Mouse (Mus musculus) intestine, embryonic 14.5 days (tissue): ENCODE measurements around the gene Etd. TPM values are rescaled to one million over a fixed set of nuclear protein-coding genes. Genes with fewer than 3 reads are reported as not detected.
"Not testable (repeated sequence)": the region's sequence is repeated elsewhere in the genome, so short reads cannot be mapped to it uniquely, and the experiment has no call there.

Source experiments
- ATAC-seq: fragments of 200-750 bp; cut with Nextera tagmentation; replicated peaks from 2 replicates; pipeline ENCODE4 v1.8.0; 2017; ENCODE audit warnings: low read depth, moderate number of reproducible peaks, moderate TSS enrichment, moderate library complexity; ENCODE audit not compliant: low FRiP score, low TSS enrichment
- DNase-seq: peaks from one replicate; pipeline ENCODE4 v3.0.0-alpha.2; 2018; ENCODE audit warnings: low spot score
- H3K27ac ChIP-seq: fragments of 300-500 bp; sonication (generic); 2 replicates; pipeline ENCODE4 v1.5.1; 2014; ENCODE audit warnings: low read depth, mild to moderate bottlenecking, control low read depth
- H3K27me3 ChIP-seq: fragments of 300-500 bp; sonication (generic); replicated peaks from 2 replicates; pipeline ENCODE4 v1.6.1; 2014; ENCODE audit warnings: low read length, control low read depth; ENCODE audit not compliant: control insufficient read depth, insufficient read depth
- H3K36me3 ChIP-seq: fragments of 300-500 bp; sonication (generic); 2 replicates; pipeline ENCODE4 v1.6.1; 2014; ENCODE audit warnings: low read length, control low read depth; ENCODE audit not compliant: control insufficient read depth, insufficient read depth
- H3K4me1 ChIP-seq: fragments of 300-500 bp; sonication (generic); replicated peaks from 2 replicates; pipeline ENCODE4 v1.6.1; 2014; ENCODE audit warnings: low read length, control low read depth, mixed read lengths; ENCODE audit not compliant: control insufficient read depth, insufficient read depth
- H3K4me2 ChIP-seq: fragments of 300-500 bp; sonication (generic); 2 replicates; pipeline ENCODE4 v1.6.1; 2014; ENCODE audit warnings: low read length
- H3K4me3 ChIP-seq: fragments of 300-500 bp; sonication (generic); 2 replicates; pipeline ENCODE4 v1.5.1; 2014; ENCODE audit warnings: low read depth, low read length, control low read depth, mixed read lengths
- H3K9ac ChIP-seq: fragments of 300-500 bp; sonication (generic); 2 replicates; pipeline ENCODE4 v1.6.1; 2014; ENCODE audit warnings: mild to moderate bottlenecking, low read length
- H3K9me3 ChIP-seq: fragments of 300-500 bp; sonication (generic); 2 replicates; pipeline ENCODE4 v1.6.1; 2016; ENCODE audit warnings: low read length, control low read depth; ENCODE audit not compliant: control insufficient read depth
- WGBS: fragments of 180-500 bp; shearing (Covaris S2); extraction: QIAGEN DNeasy Blood & Tissue Kit; methylation state at CpG from one replicate; pipeline ENCODE4 v1.1.7; 2014; 5-methylcytosine and 5-hydroxymethylcytosine counted together
- polyA plus RNA-seq: library from polyadenylated mRNA; unstranded; fragments of >200 nt; fragmentation: Nextera tagmentation; extraction: Ambion mirVana; gene quantifications from 2 replicates; pipeline ENCODE4 v1.2.1, GENCODE M21; 2014

The Etd gene
- not detected in 2 replicates for polyA plus RNA-seq

GRCm38 (mm10) chrX:53434618-53435017 lies at the start of gene Etd:
TSS of gene Etd (plus strand) at chrX:53434918.
- WGBS, result 86% methylated on average over 3 of the region's 3 CpGs

DNA sequence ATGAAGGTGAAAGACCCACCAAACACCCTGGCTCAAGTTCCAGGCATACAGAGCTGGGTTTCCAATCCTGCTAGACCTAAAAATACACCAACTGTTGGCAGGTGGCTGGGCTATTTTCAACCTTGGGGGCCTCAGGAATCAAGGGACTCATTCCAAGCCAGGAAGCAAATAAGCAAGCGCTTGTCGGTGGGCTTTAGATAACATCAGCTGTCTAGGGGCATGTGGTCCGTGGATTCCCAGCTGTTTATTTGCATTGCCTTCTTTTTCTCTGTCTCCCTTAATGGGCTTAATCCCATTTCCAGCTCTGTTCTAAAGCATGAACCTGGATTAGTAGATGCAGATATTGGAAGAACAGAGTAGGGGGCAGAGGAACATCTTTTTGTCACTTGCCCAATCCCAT lies 48.4 kb upstream of the Etd start:
- H3K27ac ChIP-seq, result no peak overlapping the region
- no peak overlapping the region for H3K4me3 ChIP-seq
- ATAC-seq, result no peak
- no peak overlapping the region for H3K9ac ChIP-seq
- WGBS, result 61% methylated on average over 3 of the region's 3 CpGs
- no peak for DNase-seq
- no peaks in the 10 kb centered on the region for H3K27me3 ChIP-seq
- no peak overlapping the region for H3K4me2 ChIP-seq
- no peaks in the 10 kb centered on the region for H3K9me3 ChIP-seq
- no peaks in the 10 kb centered on the region for H3K4me1 ChIP-seq
- H3K36me3 ChIP-seq, result no peaks in the 10 kb centered on the region

More at GRCm38 (mm10) chrX:53434618-53435017, at the start of gene Etd:
- DNase-seq (no peak), ATAC-seq (no peak)
- Histone ChIP-seq H3K27me3 (no peaks in the 10 kb centered on the region), H3K4me3 (no peak within 1 kb of the TSS), H3K4me2 (no peak within 1 kb of the TSS), H3K36me3 (no peaks in the 10 kb centered on the region), H3K27ac (no peak within 1 kb of the TSS), H3K9me3 (no peaks in the 10 kb centered on the region), H3K4me1 (no peaks in the 10 kb centered on the region), H3K9ac (no peak within 1 kb of the TSS)

DNA sequence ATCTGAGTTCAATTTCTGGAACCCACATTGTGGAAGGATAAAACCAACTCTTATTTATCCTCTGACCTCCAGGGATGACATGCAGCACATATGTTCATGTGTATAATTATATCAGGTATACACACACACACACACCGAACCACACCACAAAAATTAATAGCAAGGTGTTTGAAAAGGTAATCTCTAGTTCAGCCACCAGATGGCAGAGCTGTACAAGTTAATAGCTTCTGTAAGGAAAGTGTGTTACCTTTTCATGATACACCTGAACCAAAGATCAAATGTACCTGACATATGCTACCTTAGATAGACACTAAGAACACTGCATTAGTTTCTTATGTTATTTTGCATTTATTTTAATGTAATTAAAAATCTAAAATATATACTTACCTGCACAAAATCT lies 1.8 kb upstream of the Etd start:
- no peak for ATAC-seq
- no peaks in the 10 kb centered on the region for H3K4me1 ChIP-seq
- H3K4me3 ChIP-seq, result no peak overlapping the region
- H3K9ac ChIP-seq, result no peak overlapping the region
- no peak overlapping the region for H3K4me2 ChIP-seq
- no peak for DNase-seq
- H3K27me3 ChIP-seq, result no peaks in the 10 kb centered on the region
- H3K27ac ChIP-seq, result no peak overlapping the region
- H3K36me3 ChIP-seq, result no peaks in the 10 kb centered on the region
- WGBS, result 72% methylated on average over 1 of the region's 1 CpGs
- no peaks in the 10 kb centered on the region for H3K9me3 ChIP-seq

- H3K9me3 ChIP-seq, result no peaks in the 10 kb centered on the region
- H3K4me3 ChIP-seq, result no peak overlapping the region
- no peaks in the 10 kb centered on the region for H3K27me3 ChIP-seq
- 40% methylated on average over 3 of the region's 3 CpGs for WGBS
- ATAC-seq, result no peak
- H3K36me3 ChIP-seq, result no peaks in the 10 kb centered on the region
- H3K4me1 ChIP-seq, result no peaks in the 10 kb centered on the region
- H3K4me2 ChIP-seq, result no peak overlapping the region
- no peak overlapping the region for H3K9ac ChIP-seq
- H3K27ac ChIP-seq, result no peak overlapping the region
- DNase-seq, result no peak
Observed at GRCm38 (mm10) chrX:53459573-53459972, 24.9 kb downstream of the Etd start.

DNA sequence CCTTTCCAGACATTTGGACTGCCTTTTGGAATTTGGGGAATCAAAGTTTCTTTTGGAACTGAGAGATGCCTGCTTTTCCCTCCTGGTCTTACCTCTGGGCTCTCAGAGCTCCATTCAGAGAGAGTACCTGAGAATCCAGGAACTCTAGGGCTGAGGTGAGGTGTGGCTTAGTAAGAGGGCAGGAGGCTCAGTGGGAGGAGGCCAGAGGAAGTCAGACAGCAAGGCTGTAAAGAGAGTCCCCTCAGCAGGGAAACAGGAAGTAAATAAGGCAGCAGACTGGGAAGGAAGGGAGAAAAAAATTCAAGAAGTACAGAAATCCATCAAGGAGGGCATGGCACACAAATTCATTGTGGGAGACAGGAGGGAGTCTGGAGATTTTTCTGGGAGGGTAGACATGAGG lies 29.5 kb downstream of the Etd start:
- not testable (repeated sequence) for H3K36me3 ChIP-seq, DNase-seq, H3K4me1 ChIP-seq, H3K4me3 ChIP-seq, H3K9ac ChIP-seq, H3K27ac ChIP-seq, H3K9me3 ChIP-seq, ATAC-seq, H3K4me2 ChIP-seq, H3K27me3 ChIP-seq

Other genes starting within 250 kb of the Etd start
- gene Plac1, start 194.8 kb upstream of the Etd start, polyA plus RNA-seq, result 5.1 and 6.5 TPM in 2 replicates
- gene Fam122b, start 165.1 kb upstream of the Etd start, polyA plus RNA-seq, result 11.6 and 11.7 TPM in 2 replicates
- not detected in 2 replicates for gene Fam122c, start 161.5 kb upstream of the Etd start, polyA plus RNA-seq
- gene Mospd1, start 64.4 kb upstream of the Etd start, polyA plus RNA-seq, result 31.7 and 41.3 TPM in 2 replicates
- gene Rtl8c, start 173.1 kb downstream of the Etd start, polyA plus RNA-seq, result 28.4 and 34.2 TPM in 2 replicates
- gene Gm14597, start 174.1 kb downstream of the Etd start, polyA plus RNA-seq, result not detected in 2 replicates
- gene Rtl8a, start 208.8 kb downstream of the Etd start, polyA plus RNA-seq, result 57.9 and 58.0 TPM in 2 replicates
- 48.1 and 52.8 TPM in 2 replicates for gene Rtl8b, start 235.5 kb downstream of the Etd start, polyA plus RNA-seq